In genomic region chr6:142962881-142963280, GRCm38 (mm10) we compare ENCODE assay signal across 11 mouse cellular contexts. TPM values are rescaled to one million over a fixed set of nuclear protein-coding genes. Genes with fewer than 3 reads are reported as not detected.
DNase-seq lines count a peak whose midpoint lies in the region; ATAC-seq and TF ChIP-seq lines count a peak whose summit lies in the region.
"Had no signal": no experiment of that assay in that cellular context is flagged by ENCODE, and none has a peak within 500 bp of the region (broad histone marks: within the 10 kb centered on the region; RNA-seq: fewer than 3 reads in every experiment).

No protein-coding gene starts in this region.

- no peaks in the 10 kb centered on the region for H3K9me3 ChIP-seq in heart, embryonic 13.5 days
- H3K9me3 ChIP-seq in hindbrain, embryonic 15.5 days = no peaks in the 10 kb centered on the region
- H3K9me3 ChIP-seq: embryonic facial prominence, embryonic 15.5 days had no signal

- no peak for TF ChIP-seq CTCF in thymus, adult 2 months (IDR thresholded peaks at IDR 0.05; ENCODE audit: borderline replicate concordance, control insufficient read depth, extremely low read depth, insufficient read depth, low read length, poor library complexity)
- TF ChIP-seq CTCF in olfactory bulb, adult 2 months (IDR thresholded peaks at IDR 0.05; ENCODE audit: insufficient read depth, low read depth, low read length) = no peak

- no peak for ATAC-seq in heart, embryonic 13.5 days (ENCODE audit: extremely low read depth, insufficient number of reproducible peaks, low FRiP score, low TSS enrichment)
- no peak for ATAC-seq in hindbrain, embryonic 15.5 days (ENCODE audit: low FRiP score, low read depth)
- ATAC-seq: inflammation-experienced regulatory T-cells, adult 6 months had no signal

- no peak for DNase-seq in heart, adult 8-10 months (ENCODE audit: low spot score)
- DNase-seq in thymus, adult 2 months = no peak
- no peak for DNase-seq in thymus, postnatal 14 days
- DNase-seq in ovary, adult 18-20 months (ENCODE audit: low spot score) = no peak
- DNase-seq in spleen, postnatal 4 days (ENCODE audit: low spot score in 2 of 2) = no peak
- DNase-seq: lung, adult 18-20 months had no signal

- H3K4me3 ChIP-seq in heart, embryonic 13.5 days = peak overlapping the region; percentile 66
- H3K4me3 ChIP-seq in thymus, adult 2 months (ENCODE audit: control insufficient read depth, insufficient read depth, low read length) = peak overlapping the region; percentile 88
- H3K4me3 ChIP-seq in hindbrain, embryonic 15.5 days = peak overlapping the region; percentile 88
- peak overlapping the region; percentile 16 for H3K4me3 ChIP-seq in olfactory bulb, adult 2 months (ENCODE audit: insufficient read depth, low read depth, low read length)

- peaks cover 5% of the 10 kb centered on the region; the same call in 1 of the 2 replicates for H3K4me1 ChIP-seq in heart, embryonic 13.5 days
- peaks cover 20% of the 10 kb centered on the region for H3K4me1 ChIP-seq in thymus, adult 2 months (replicated peaks; ENCODE audit: control insufficient read depth, insufficient read depth, low read length)
- peaks cover 41% of the 10 kb centered on the region for H3K4me1 ChIP-seq in hindbrain, embryonic 15.5 days (replicated peaks)
- H3K4me1 ChIP-seq in olfactory bulb, adult 2 months (ENCODE audit: control insufficient read depth, insufficient read depth, low read length) = peaks cover 11% of the 10 kb centered on the region

- peaks cover 25% of the 10 kb centered on the region for H3K27me3 ChIP-seq in heart, embryonic 13.5 days (replicated peaks)
- no peaks in the 10 kb centered on the region for H3K27me3 ChIP-seq in thymus, adult 2 months (ENCODE audit: control insufficient read depth, insufficient read depth, low read length)
- H3K27me3 ChIP-seq in hindbrain, embryonic 15.5 days = no peaks in the 10 kb centered on the region

- H3K36me3 ChIP-seq in heart, embryonic 13.5 days = no peaks in the 10 kb centered on the region
- no peaks in the 10 kb centered on the region for H3K36me3 ChIP-seq in thymus, adult 2 months (ENCODE audit: control insufficient read depth, insufficient read depth, low read length)
- no peaks in the 10 kb centered on the region for H3K36me3 ChIP-seq in hindbrain, embryonic 15.5 days
- H3K36me3 ChIP-seq: embryonic facial prominence, embryonic 15.5 days had no signal

- WGBS in heart, embryonic 13.5 days = 85% methylated on average over 14 of the region's 14 CpGs
- 69% methylated on average over 14 of the region's 14 CpGs for WGBS in thymus, adult 2 months
- WGBS in hindbrain, embryonic 15.5 days = 82% methylated on average over 14 of the region's 14 CpGs
- 73% methylated on average over 14 of the region's 14 CpGs for WGBS in olfactory bulb, adult 2 months

- H3K27ac ChIP-seq in heart, embryonic 13.5 days (replicated peaks) = no peak overlapping the region
- H3K27ac ChIP-seq in thymus, adult 2 months (ENCODE audit: control insufficient read depth, insufficient read depth, low read length) = peak overlapping the region; percentile 59
- H3K27ac ChIP-seq in hindbrain, embryonic 15.5 days (replicated peaks) = peak overlapping the region; percentile 98; the same call in 1 of the 2 replicates
- no peak overlapping the region for H3K27ac ChIP-seq in olfactory bulb, adult 2 months (ENCODE audit: insufficient read depth, low read depth, low read length)
- H3K27ac ChIP-seq: embryonic facial prominence, embryonic 15.5 days had no signal

- peak overlapping the region; percentile 96 for H3K4me2 ChIP-seq in heart, embryonic 13.5 days
- H3K4me2 ChIP-seq in hindbrain, embryonic 15.5 days = peak overlapping the region; percentile 73

- TF ChIP-seq POLR2A in thymus, adult 2 months (IDR thresholded peaks at IDR 0.05; ENCODE audit: control insufficient read depth, extremely low read depth, insufficient read depth, low read length, poor library complexity) = no peak
- no peak for TF ChIP-seq POLR2A in olfactory bulb, adult 2 months (IDR thresholded peaks at IDR 0.05; ENCODE audit: insufficient read depth, low read depth, low read length)

- H3K9ac ChIP-seq in heart, embryonic 13.5 days = no peak overlapping the region
- H3K9ac ChIP-seq in hindbrain, embryonic 15.5 days = peak overlapping the region; percentile 94; the same call in 1 of the 2 replicates
- H3K9ac ChIP-seq: embryonic facial prominence, embryonic 15.5 days had no signal

RNA-seq across cellular contexts. Expression of gene St8sia1, which starts 1.4 kb away (rescaled TPM):
- 2.0 and 2.2 TPM in 2 replicates for polyA plus RNA-seq in heart, embryonic 13.5 days (2015; fragmentation: Nextera tagmentation; extraction: Ambion mirVana)
- under 1 TPM; 0.09 to 0.25 (median 0.17) TPM for total RNA-seq in heart, adult 8-10 months (2022)
- polyA plus RNA-seq in thymus, adult 2 months (2012; rRNA removed) = 22.6 and 26.4 TPM in 2 replicates
- polyA plus RNA-seq in hindbrain, embryonic 15.5 days (2015; fragmentation: Nextera tagmentation; extraction: Ambion mirVana) = 7.0 and 7.8 TPM in 2 replicates
- polyA plus RNA-seq in olfactory bulb, adult 2 months (2012; ENCODE audit: insufficient read depth, insufficient read length, low replicate concordance, missing spikeins) = 84.6 TPM in 1 of 2 replicates, not detected in the other

Comparison
In these comparisons a context has a peak if more than half of its experiments do, and no peak if none do; other contexts are left out.
1. H3K27ac ChIP-seq: peak in thymus, adult 2 months (single experiment) and hindbrain, embryonic 15.5 days (single experiment); none in heart, embryonic 13.5 days (single experiment) and olfactory bulb, adult 2 months (single experiment).
2. H3K4me3 ChIP-seq: peak in every context shown above with its lines; median percentile 88 in thymus, adult 2 months; 88 in hindbrain, embryonic 15.5 days; 66 in heart, embryonic 13.5 days; 16 in olfactory bulb, adult 2 months.